Mouse (Mus musculus) midbrain, embryonic 14.5 days (tissue): Measurements from ENCODE around the gene Srf. TPM values are rescaled to one million over a fixed set of nuclear protein-coding genes. Genes with fewer than 3 reads are reported as not detected.

Experiments
- ATAC-seq: fragments of 200-750 bp; cut with Nextera tagmentation; 2 replicates; pipeline ENCODE4 v1.8.0; 2017; ENCODE audit warnings: moderate number of reproducible peaks, moderate library complexity; ENCODE audit not compliant: low FRiP score, low TSS enrichment
- DNase-seq: peaks from one replicate; pipeline ENCODE4 v3.0.0-alpha.2; 2015
- H3K27ac ChIP-seq: fragments of 300-500 bp; sonication (generic); replicated peaks from 2 replicates; pipeline ENCODE4 v1.5.1; 2014; ENCODE audit warnings: mild to moderate bottlenecking, low read depth, low read length, moderate library complexity
- H3K27me3 ChIP-seq: fragments of 300-500 bp; sonication (generic); 2 replicates; pipeline ENCODE4 v1.6.1; 2014; ENCODE audit warnings: low read length, control low read depth, mixed read lengths; ENCODE audit not compliant: control insufficient read depth, insufficient read depth
- H3K36me3 ChIP-seq: fragments of 300-500 bp; sonication (generic); 2 replicates; pipeline ENCODE4 v1.6.1; 2014; ENCODE audit warnings: low read length, control low read depth; ENCODE audit not compliant: control insufficient read depth, insufficient read depth
- H3K4me1 ChIP-seq: fragments of 300-500 bp; sonication (generic); 2 replicates; pipeline ENCODE4 v1.6.1; 2014; ENCODE audit warnings: mild to moderate bottlenecking, antibody characterized with exemption, low read length, control low read depth; ENCODE audit not compliant: control insufficient read depth, insufficient read depth
- H3K4me2 ChIP-seq: fragments of 300-500 bp; sonication (generic); 2 replicates; pipeline ENCODE4 v1.6.1; 2014; ENCODE audit warnings: mild to moderate bottlenecking, low read length, moderate library complexity
- H3K4me3 ChIP-seq: fragments of 300-500 bp; sonication (generic); replicated peaks from 2 replicates; pipeline ENCODE4 v1.5.1; 2014; ENCODE audit warnings: low read depth, low read length
- H3K9ac ChIP-seq: fragments of 300-500 bp; sonication (generic); replicated peaks from 2 replicates; pipeline ENCODE4 v1.6.1; 2014; ENCODE audit warnings: mild to moderate bottlenecking, low read length, moderate library complexity
- H3K9me3 ChIP-seq: fragments of 300-500 bp; sonication (generic); 2 replicates; pipeline ENCODE4 v1.6.1; 2016; ENCODE audit warnings: low read length, control low read depth, mixed read lengths; ENCODE audit not compliant: control insufficient read depth
- WGBS: fragments of 180-500 bp; shearing (Covaris S2); extraction: QIAGEN DNeasy Blood & Tissue Kit; methylation state at CpG from one replicate; pipeline ENCODE4 v1.1.7; 2014; 5-methylcytosine and 5-hydroxymethylcytosine counted together
- polyA plus RNA-seq: library from polyadenylated mRNA; unstranded; fragments of >200 nt; fragmentation: Nextera tagmentation; extraction: Ambion mirVana; gene quantifications from 2 replicates; pipeline ENCODE4 v1.2.1, GENCODE M21; 2014

Srf gene
- polyA plus RNA-seq, 1 experiment from 2014 or later: 4.2 TPM

GRCm38 (mm10) chr17:46593124-46593523 lies 37.1 kb upstream of the Srf start:
- Histone ChIP-seq H3K36me3 (peaks cover 27% of the 10 kb centered on the region), H3K9ac (no peak overlapping the region), H3K9me3 (no peaks in the 10 kb centered on the region), H3K27ac (no peak overlapping the region), H3K27me3 (no peaks in the 10 kb centered on the region), H3K4me2 (no peak overlapping the region), H3K4me1 (0 out of 2 replicates have a peak, but pooled peaks cover 5% of the 10 kb centered on the region), H3K4me3 (no peak overlapping the region)
- ATAC-seq (no peak), DNase-seq (no peak)
- 92% methylated on average over 4 of the region's 4 CpGs for WGBS

GRCm38 (mm10) chr17:46591406-46591805 lies 35.4 kb upstream of the Srf start:
- H3K9ac ChIP-seq: no peak overlapping the region
- 0 out of 2 replicates have a peak, but pooled peaks cover 5% of the 10 kb centered on the region for H3K4me1 ChIP-seq
- H3K4me2 ChIP-seq: no peak overlapping the region
- no peaks in the 10 kb centered on the region for H3K9me3 ChIP-seq
- 85% methylated on average over 19 of the region's 19 CpGs for WGBS
- H3K36me3 ChIP-seq: peaks cover 42% of the 10 kb centered on the region
- ATAC-seq: no peak
- no peak overlapping the region for H3K4me3 ChIP-seq
- DNase-seq: no peak
- H3K27me3 ChIP-seq: no peaks in the 10 kb centered on the region
- no peak overlapping the region for H3K27ac ChIP-seq

GRCm38 (mm10) chr17:46590439-46590838 lies 34.5 kb upstream of the Srf start:
- DNase-seq (no peak), ATAC-seq (no peak)
- Histone ChIP-seq H3K27ac (no peak overlapping the region), H3K27me3 (no peaks in the 10 kb centered on the region), H3K4me2 (no peak overlapping the region), H3K9ac (no peak overlapping the region), H3K9me3 (no peaks in the 10 kb centered on the region), H3K4me1 (0 out of 2 replicates have a peak, but pooled peaks cover 5% of the 10 kb centered on the region), H3K4me3 (no peak overlapping the region), H3K36me3 (peaks cover 52% of the 10 kb centered on the region)
- WGBS: 89% methylated on average over 7 of the region's 7 CpGs

GRCm38 (mm10) chr17:46589635-46590314 lies 33.8 kb upstream of the Srf start:
- H3K4me3 ChIP-seq: no peak overlapping the region
- no peak overlapping the region for H3K27ac ChIP-seq
- no peak overlapping the region for H3K4me2 ChIP-seq
- H3K36me3 ChIP-seq: peaks cover 54% of the 10 kb centered on the region
- H3K4me1 ChIP-seq: 0 out of 2 replicates have a peak, but pooled peaks cover 1% of the 10 kb centered on the region
- H3K9ac ChIP-seq: no peak overlapping the region
- H3K9me3 ChIP-seq: no peaks in the 10 kb centered on the region
- WGBS: 90% methylated on average over 16 of the region's 16 CpGs
- ATAC-seq: no peak
- H3K27me3 ChIP-seq: no peaks in the 10 kb centered on the region
- DNase-seq: no peak

- 94% methylated on average over 6 of the region's 6 CpGs for WGBS
- Histone ChIP-seq H3K4me2 (no peak overlapping the region), H3K36me3 (peaks cover 57% of the 10 kb centered on the region), H3K27me3 (no peaks in the 10 kb centered on the region), H3K4me3 (no peak overlapping the region), H3K4me1 (no peaks in the 10 kb centered on the region), H3K27ac (no peak overlapping the region), H3K9me3 (no peaks in the 10 kb centered on the region), H3K9ac (no peak overlapping the region)
- ATAC-seq (no peak), DNase-seq (no peak)
Observed at GRCm38 (mm10) chr17:46588913-46589312, 32.9 kb upstream of the Srf start.

GRCm38 (mm10) chr17:46588173-46588572 lies 32.2 kb upstream of the Srf start:
- no peak for DNase-seq
- WGBS: 89% methylated on average over 9 of the region's 9 CpGs
- no peaks in the 10 kb centered on the region for H3K9me3 ChIP-seq
- H3K36me3 ChIP-seq: peaks cover 57% of the 10 kb centered on the region
- no peaks in the 10 kb centered on the region for H3K4me1 ChIP-seq
- ATAC-seq: no peak
- H3K9ac ChIP-seq: no peak overlapping the region
- H3K27ac ChIP-seq: no peak overlapping the region
- H3K4me2 ChIP-seq: no peak overlapping the region
- H3K4me3 ChIP-seq: no peak overlapping the region
- H3K27me3 ChIP-seq: no peaks in the 10 kb centered on the region

- Histone ChIP-seq H3K4me1 (no peaks in the 10 kb centered on the region), H3K27ac (no peak overlapping the region), H3K9me3 (no peaks in the 10 kb centered on the region), H3K4me2 (no peak overlapping the region), H3K27me3 (no peaks in the 10 kb centered on the region), H3K9ac (no peak overlapping the region), H3K36me3 (peaks cover 70% of the 10 kb centered on the region), H3K4me3 (no peak overlapping the region)
- ATAC-seq: no peak
- 96% methylated on average over 8 of the region's 8 CpGs for WGBS
- DNase-seq: no peak
Observed at GRCm38 (mm10) chr17:46586327-46586726, 30.4 kb upstream of the Srf start.

- Histone ChIP-seq H3K4me2 (no peak overlapping the region), H3K4me1 (no peaks in the 10 kb centered on the region), H3K9ac (no peak overlapping the region), H3K4me3 (no peak overlapping the region), H3K9me3 (no peaks in the 10 kb centered on the region), H3K36me3 (peaks cover 76% of the 10 kb centered on the region), H3K27me3 (no peaks in the 10 kb centered on the region), H3K27ac (no peak overlapping the region)
- DNase-seq: no peak
- 85% methylated on average over 5 of the region's 5 CpGs for WGBS
- ATAC-seq: no peak
Observed at GRCm38 (mm10) chr17:46578650-46579049, 22.7 kb upstream of the Srf start.

- Histone ChIP-seq H3K27me3 (no peaks in the 10 kb centered on the region), H3K4me2 (no peak overlapping the region), H3K9me3 (no peaks in the 10 kb centered on the region), H3K4me1 (no peaks in the 10 kb centered on the region), H3K9ac (no peak overlapping the region), H3K4me3 (no peak overlapping the region), H3K36me3 (peaks cover 84% of the 10 kb centered on the region), H3K27ac (no peak overlapping the region)
- WGBS: 92% methylated on average over 13 of the region's 13 CpGs
- DNase-seq (no peak), ATAC-seq (no peak)
Observed at GRCm38 (mm10) chr17:46576070-46576469, 20.1 kb upstream of the Srf start.
